Mouse (Mus musculus): ENCODE data around the gene Lat2.
"Not testable (repeated sequence)": the region's sequence is repeated elsewhere in the genome, so short reads cannot be mapped to it uniquely, and the experiment has no call there.

Lat2 gene

GRCm38 (mm10) chr5:134614802-134615201 lies at the start of gene Lat2:
Lat2 (minus strand) TSS chr5:134615025.
- DNase-seq (ENCODE audit: low read depth, low spot score): no peak

- DNase-seq (ENCODE audit: low read depth, low spot score): no peak
Observed at GRCm38 (mm10) chr5:134656708-134657107, 41.9 kb upstream of the Lat2 start.

- no peak for DNase-seq (ENCODE audit: low read depth, low spot score)
Observed at GRCm38 (mm10) chr5:134652015-134652414, 37.2 kb upstream of the Lat2 start.

GRCm38 (mm10) chr5:134650926-134651325 lies 36.1 kb upstream of the Lat2 start:
- peak; percentile 33 for DNase-seq (ENCODE audit: low read depth, low spot score)

- DNase-seq (ENCODE audit: low read depth, low spot score): not testable (repeated sequence)
Observed at GRCm38 (mm10) chr5:134648976-134649375, 34.2 kb upstream of the Lat2 start.

- DNase-seq (ENCODE audit: low read depth, low spot score): no peak
Observed at GRCm38 (mm10) chr5:134647394-134647793, 32.6 kb upstream of the Lat2 start.

- DNase-seq (ENCODE audit: low read depth, low spot score): no peak
Observed at GRCm38 (mm10) chr5:134646461-134646860, 31.6 kb upstream of the Lat2 start.

- DNase-seq (ENCODE audit: low read depth, low spot score): no peak
Observed at GRCm38 (mm10) chr5:134644643-134645118, 29.9 kb upstream of the Lat2 start.

- no peak for DNase-seq (ENCODE audit: low read depth, low spot score)
Observed at GRCm38 (mm10) chr5:134644121-134644520, 29.3 kb upstream of the Lat2 start.

GRCm38 (mm10) chr5:134640371-134640770 lies 25.5 kb upstream of the Lat2 start:
- DNase-seq (ENCODE audit: low read depth, low spot score): no peak

- DNase-seq (ENCODE audit: low read depth, low spot score): peak; percentile 90
Observed at GRCm38 (mm10) chr5:134639269-134639682, 24.5 kb upstream of the Lat2 start, which contains the start of gene Eif4h. Eif4h (minus strand) TSS chr5:134639490.

- no peak for DNase-seq (ENCODE audit: low read depth, low spot score)
Observed at GRCm38 (mm10) chr5:134638461-134639268, 23.8 kb upstream of the Lat2 start.

- DNase-seq (ENCODE audit: low read depth, low spot score): no peak
Observed at GRCm38 (mm10) chr5:134637820-134638367, 23.1 kb upstream of the Lat2 start.

- no peak for DNase-seq (ENCODE audit: low read depth, low spot score)
Observed at GRCm38 (mm10) chr5:134632841-134633240, 18.0 kb upstream of the Lat2 start.

GRCm38 (mm10) chr5:134630835-134631234 lies 16.0 kb upstream of the Lat2 start:
- no peak for DNase-seq (ENCODE audit: low read depth, low spot score)

- DNase-seq (ENCODE audit: low read depth, low spot score): no peak
Observed at GRCm38 (mm10) chr5:134629508-134629907, 14.7 kb upstream of the Lat2 start.

- no peak for DNase-seq (ENCODE audit: low read depth, low spot score)
Observed at GRCm38 (mm10) chr5:134622069-134622468, 7.2 kb upstream of the Lat2 start.

- no peak for DNase-seq (ENCODE audit: low read depth, low spot score)
Observed at GRCm38 (mm10) chr5:134621099-134621640, 6.3 kb upstream of the Lat2 start.

GRCm38 (mm10) chr5:134620457-134620856 lies 5.6 kb upstream of the Lat2 start:
- DNase-seq (ENCODE audit: low read depth, low spot score): no peak

GRCm38 (mm10) chr5:134617071-134617470 lies 2.2 kb upstream of the Lat2 start:
- no peak for DNase-seq (ENCODE audit: low read depth, low spot score)

- DNase-seq (ENCODE audit: low read depth, low spot score): no peak
Observed at GRCm38 (mm10) chr5:134615780-134616179, 955 bp upstream of the Lat2 start.

GRCm38 (mm10) chr5:134615380-134615779 lies 555 bp upstream of the Lat2 start:
- DNase-seq (ENCODE audit: low read depth, low spot score): no peak

GRCm38 (mm10) chr5:134614296-134614695 lies 529 bp downstream of the Lat2 start:
- DNase-seq (ENCODE audit: low read depth, low spot score): no peak

All from WW6 (cell line).